Mouse (Mus musculus) neural tube, embryonic 12.5 days (tissue): ENCODE measurements around the gene Gm4881. TPM values are rescaled to one million over a fixed set of nuclear protein-coding genes. Genes with fewer than 3 reads are reported as not detected.

Source experiments
- ATAC-seq: fragments of 200-750 bp; cut with Nextera tagmentation; 2 replicates; pipeline ENCODE4 v1.8.0; 2017; ENCODE audit warnings: low read depth, mild to moderate bottlenecking, moderate TSS enrichment, moderate library complexity; ENCODE audit not compliant: low FRiP score
- H3K27ac ChIP-seq: fragments of 300-500 bp; sonication (generic); 2 replicates; pipeline ENCODE4 v1.5.1; 2016
- H3K27me3 ChIP-seq: fragments of 300-500 bp; sonication (generic); replicated peaks from 2 replicates; pipeline ENCODE4 v1.6.1; 2016; ENCODE audit warnings: mild to moderate bottlenecking
- H3K36me3 ChIP-seq: fragments of 300-500 bp; sonication (generic); 2 replicates; pipeline ENCODE4 v1.6.1; 2016; ENCODE audit warnings: mild to moderate bottlenecking
- H3K4me1 ChIP-seq: fragments of 300-500 bp; sonication (generic); 2 replicates; pipeline ENCODE4 v1.6.1; 2016
- H3K4me2 ChIP-seq: fragments of 300-500 bp; sonication (generic); replicated peaks from 2 replicates; pipeline ENCODE4 v1.6.1; 2016; ENCODE audit warnings: mild to moderate bottlenecking
- H3K4me3 ChIP-seq: fragments of 300-500 bp; sonication (generic); 2 replicates; pipeline ENCODE4 v1.5.1; 2016
- H3K9ac ChIP-seq: fragments of 300-500 bp; sonication (generic); 2 replicates; pipeline ENCODE4 v1.6.1; 2016; ENCODE audit warnings: mild to moderate bottlenecking
- H3K9me3 ChIP-seq: fragments of 300-500 bp; sonication (generic); 2 replicates; pipeline ENCODE4 v1.6.1; 2016; ENCODE audit warnings: mild to moderate bottlenecking
- WGBS: fragments of 180-500 bp; shearing (Covaris S2); methylation state at CpG from one replicate; pipeline ENCODE4 v1.1.7; 2016; 5-methylcytosine and 5-hydroxymethylcytosine counted together
- polyA plus RNA-seq: library from polyadenylated mRNA; unstranded; fragments of >200 nt; fragmentation: Nextera tagmentation; extraction: Ambion mirVana; gene quantifications from 2 replicates; pipeline ENCODE4 v1.2.1, GENCODE M21; 2016

Gm4881 gene
- polyA plus RNA-seq, 1 experiment from 2014 or later: 0.84 TPM

DNA sequence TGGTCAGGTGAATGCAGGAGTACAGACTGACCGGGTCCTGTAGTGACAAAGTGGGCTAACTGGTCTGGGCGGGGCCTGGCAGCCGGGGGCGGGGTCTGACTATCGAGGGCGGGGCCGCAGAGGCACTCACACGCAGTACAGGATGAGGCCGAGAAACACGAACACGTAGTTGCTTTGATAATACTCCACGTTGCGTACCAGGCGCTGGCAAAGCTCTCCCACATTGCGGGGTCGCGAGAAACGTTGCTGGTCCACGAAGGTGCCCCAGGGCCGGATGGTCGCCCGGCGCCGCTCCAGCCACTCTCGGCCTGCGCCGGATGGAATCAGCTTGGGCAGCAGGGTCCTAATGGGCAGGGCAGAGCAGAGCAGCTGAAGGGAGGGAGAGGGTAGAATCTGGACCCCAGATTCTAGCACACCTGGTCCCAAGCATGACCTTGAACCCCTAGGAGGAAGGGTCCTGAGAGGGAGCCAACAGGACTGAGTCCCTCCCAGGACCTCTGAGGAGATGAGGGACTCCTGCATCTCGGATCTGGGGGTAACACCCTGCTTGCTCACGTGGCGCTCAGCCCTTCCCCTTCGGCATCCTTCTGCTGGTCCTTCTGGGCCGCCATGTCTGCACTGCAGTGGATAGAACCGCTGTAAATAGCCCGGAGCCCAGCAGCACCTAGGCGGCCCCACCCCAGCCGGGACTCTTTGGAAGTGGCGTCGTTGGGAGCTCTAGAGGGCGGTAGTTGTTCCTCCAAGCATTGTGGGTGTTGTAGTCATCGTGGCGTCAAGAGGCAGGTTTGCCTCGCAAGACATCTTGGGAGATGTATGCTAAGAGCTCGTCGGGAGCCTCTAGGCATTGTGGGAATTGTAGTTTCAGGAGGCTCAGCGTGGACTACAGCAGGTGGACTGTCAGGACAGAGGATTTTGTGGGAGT, 27.9 kb upstream of the Gm4881 start, which contains the start of gene Rabac1:
Gene Rabac1, minus strand, starts transcription at position 783 of the 922 bp plus-strand sequence.
- H3K4me2 ChIP-seq: peak within 1 kb of the TSS; percentile 81
- no peaks in the 10 kb centered on the region for H3K27me3 ChIP-seq
- ATAC-seq: peak; percentile 90
- WGBS: under 1% methylated on average over 45 of the region's 45 CpGs
- peaks cover 16% of the 10 kb centered on the region for H3K4me1 ChIP-seq
- H3K9me3 ChIP-seq: no peaks in the 10 kb centered on the region
- peak within 1 kb of the TSS; percentile 65 for H3K4me3 ChIP-seq
- peaks cover 5% of the 10 kb centered on the region; the same call in 1 of the 2 replicates for H3K36me3 ChIP-seq
- H3K27ac ChIP-seq: no peak within 1 kb of the TSS; the same call in 1 of the 2 replicates
- H3K9ac ChIP-seq: peak within 1 kb of the TSS; percentile 72

GRCm38 (mm10) chr7:24971261-24971971, 27.1 kb upstream of the Gm4881 start:
- Histone ChIP-seq H3K36me3 (peaks cover 5% of the 10 kb centered on the region; the same call in 1 of the 2 replicates), H3K27ac (no peak overlapping the region), H3K9me3 (no peaks in the 10 kb centered on the region), H3K27me3 (no peaks in the 10 kb centered on the region), H3K9ac (peak overlapping the region; percentile 72), H3K4me3 (peak overlapping the region; percentile 65), H3K4me1 (peaks cover 16% of the 10 kb centered on the region), H3K4me2 (peak overlapping the region; percentile 81)
- 10% methylated on average over 19 of the region's 19 CpGs for WGBS
- ATAC-seq: no peak

GRCm38 (mm10) chr7:24970341-24970740, 26.0 kb upstream of the Gm4881 start:
- Histone ChIP-seq H3K4me2 (no peak overlapping the region), H3K36me3 (peaks cover 5% of the 10 kb centered on the region; the same call in 1 of the 2 replicates), H3K4me3 (no peak overlapping the region), H3K27me3 (no peaks in the 10 kb centered on the region), H3K27ac (no peak overlapping the region), H3K9ac (no peak overlapping the region), H3K9me3 (no peaks in the 10 kb centered on the region), H3K4me1 (peaks cover 16% of the 10 kb centered on the region)
- WGBS: 92% methylated on average over 3 of the region's 3 CpGs
- ATAC-seq: no peak

GRCm38 (mm10) chr7:24969805-24970204, 25.5 kb upstream of the Gm4881 start:
- no peaks in the 10 kb centered on the region for H3K9me3 ChIP-seq
- H3K27me3 ChIP-seq: no peaks in the 10 kb centered on the region
- no peak overlapping the region for H3K9ac ChIP-seq
- H3K4me3 ChIP-seq: no peak overlapping the region
- H3K27ac ChIP-seq: no peak overlapping the region
- H3K4me1 ChIP-seq: peaks cover 16% of the 10 kb centered on the region
- H3K4me2 ChIP-seq: no peak overlapping the region
- peaks cover 5% of the 10 kb centered on the region; the same call in 1 of the 2 replicates for H3K36me3 ChIP-seq
- WGBS: 76% methylated on average over 12 of the region's 12 CpGs
- ATAC-seq: no peak

DNA sequence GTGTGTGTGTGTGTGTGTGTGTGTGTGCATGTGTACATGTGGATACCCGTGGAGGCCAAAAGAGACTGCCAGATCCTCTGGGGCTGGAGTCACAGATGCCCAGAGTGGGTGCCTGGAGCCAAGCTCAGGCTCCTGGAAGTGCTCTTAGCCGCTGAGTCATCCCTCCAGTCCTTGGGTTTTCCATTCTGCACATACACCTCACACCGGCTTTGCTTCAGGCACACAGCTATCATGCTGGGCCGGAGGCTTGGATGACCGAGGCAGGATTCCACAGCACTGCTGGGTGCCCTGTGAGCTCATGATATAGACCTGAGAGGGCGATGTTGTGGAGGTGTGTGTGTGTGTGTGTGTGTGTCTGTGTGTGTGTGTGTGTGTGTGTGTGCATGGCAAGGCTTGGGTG, 24.2 kb upstream of the Gm4881 start:
- 69% methylated on average over 6 of the region's 6 CpGs for WGBS

DNA sequence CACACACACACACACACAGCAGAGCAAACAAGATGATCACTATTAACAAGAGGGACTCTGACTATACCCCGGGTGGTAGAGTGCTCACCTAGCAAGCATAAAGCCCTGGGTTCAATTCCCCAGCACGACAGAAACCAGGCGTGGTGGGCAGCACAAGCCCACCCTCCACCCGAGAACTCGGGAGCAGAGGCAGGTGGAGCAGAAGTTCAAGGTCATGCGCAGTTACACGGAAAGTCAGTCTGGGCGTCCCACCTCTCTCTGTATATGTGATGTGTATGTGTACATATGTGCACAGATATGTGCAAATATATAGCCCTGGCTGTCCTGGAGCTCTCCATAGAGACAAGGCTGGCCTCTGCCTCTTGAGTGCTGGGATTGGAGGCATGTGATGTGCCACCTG, 23.7 kb upstream of the Gm4881 start:
- Histone ChIP-seq H3K27ac (no peak overlapping the region), H3K36me3 (peaks cover 5% of the 10 kb centered on the region; the same call in 1 of the 2 replicates), H3K27me3 (no peaks in the 10 kb centered on the region), H3K9ac (no peak overlapping the region), H3K4me2 (no peak overlapping the region), H3K4me1 (peaks cover 16% of the 10 kb centered on the region), H3K9me3 (no peaks in the 10 kb centered on the region), H3K4me3 (no peak overlapping the region)
- 86% methylated on average over 8 of the region's 8 CpGs for WGBS
- no peak for ATAC-seq

More for the DNA sequence above, 24.2 kb upstream of the Gm4881 start:
- no peak overlapping the region for H3K4me3 ChIP-seq
- H3K27me3 ChIP-seq: no peaks in the 10 kb centered on the region
- H3K9me3 ChIP-seq: no peaks in the 10 kb centered on the region
- no peak for ATAC-seq
- no peak overlapping the region for H3K9ac ChIP-seq
- no peak overlapping the region for H3K4me2 ChIP-seq
- no peak overlapping the region for H3K27ac ChIP-seq
- H3K36me3 ChIP-seq: peaks cover 5% of the 10 kb centered on the region; the same call in 1 of the 2 replicates
- H3K4me1 ChIP-seq: peaks cover 16% of the 10 kb centered on the region

GRCm38 (mm10) chr7:24964897-24965535, 20.7 kb upstream of the Gm4881 start:
- no peaks in the 10 kb centered on the region for H3K27me3 ChIP-seq
- H3K9me3 ChIP-seq: no peaks in the 10 kb centered on the region
- WGBS: 18% methylated on average over 5 of the region's 5 CpGs
- H3K4me3 ChIP-seq: no peak overlapping the region
- H3K4me2 ChIP-seq: no peak overlapping the region
- no peak overlapping the region for H3K27ac ChIP-seq
- no peaks in the 10 kb centered on the region for H3K4me1 ChIP-seq
- 0 out of 2 replicates have a peak, but pooled peaks have one; percentile 52 for ATAC-seq
- no peak overlapping the region for H3K9ac ChIP-seq
- H3K36me3 ChIP-seq: peaks cover 5% of the 10 kb centered on the region; the same call in 1 of the 2 replicates

GRCm38 (mm10) chr7:24964288-24964687, 20.0 kb upstream of the Gm4881 start:
- Histone ChIP-seq H3K9me3 (no peaks in the 10 kb centered on the region), H3K4me2 (no peak overlapping the region)
- ATAC-seq: no peak

DNA sequence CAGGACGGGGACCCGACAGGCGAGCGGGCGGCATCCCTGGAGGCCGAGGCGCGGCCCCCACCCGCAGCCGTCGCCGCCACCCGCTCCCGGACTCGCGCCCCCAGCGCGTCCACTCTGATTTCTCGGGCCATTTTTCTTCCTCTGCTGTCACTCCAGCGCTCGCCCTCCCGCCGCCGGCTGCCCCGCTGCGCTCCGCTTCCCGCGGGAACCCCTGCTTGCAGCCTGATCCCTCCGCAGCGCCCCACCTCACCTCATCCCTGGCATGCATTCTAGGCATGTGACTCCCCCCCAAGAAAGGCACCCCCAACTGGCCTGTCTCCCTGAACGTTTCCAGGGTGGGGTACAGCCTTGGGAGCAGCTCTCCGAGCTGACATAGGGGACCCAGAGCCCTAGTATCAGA, 10.9 kb upstream of the Gm4881 start:
- under 1% methylated on average over 31 of the region's 33 CpGs for whole genome bisulfite sequencing
- H3K4me3 ChIP-seq: peak overlapping the region; percentile 36
- H3K27me3 ChIP-seq: peaks cover 67% of the 10 kb centered on the region
- H3K9me3 ChIP-seq: no peaks in the 10 kb centered on the region
- no peak overlapping the region for H3K27ac ChIP-seq
- peak overlapping the region; percentile 54 for H3K9ac ChIP-seq
- H3K4me2 ChIP-seq: peak overlapping the region; percentile 59
- H3K36me3 ChIP-seq: no peaks in the 10 kb centered on the region
- H3K4me1 ChIP-seq: peaks cover 44% of the 10 kb centered on the region
- ATAC-seq: no peak

More at GRCm38 (mm10) chr7:24964288-24964687, 20.0 kb upstream of the Gm4881 start:
- no peaks in the 10 kb centered on the region for H3K36me3 ChIP-seq
- 77% methylated on average over 2 of the region's 2 CpGs for WGBS
- H3K4me3 ChIP-seq: no peak overlapping the region
- no peaks in the 10 kb centered on the region for H3K27me3 ChIP-seq
- H3K4me1 ChIP-seq: no peaks in the 10 kb centered on the region
- no peak overlapping the region for H3K9ac ChIP-seq
- no peak overlapping the region for H3K27ac ChIP-seq

DNA sequence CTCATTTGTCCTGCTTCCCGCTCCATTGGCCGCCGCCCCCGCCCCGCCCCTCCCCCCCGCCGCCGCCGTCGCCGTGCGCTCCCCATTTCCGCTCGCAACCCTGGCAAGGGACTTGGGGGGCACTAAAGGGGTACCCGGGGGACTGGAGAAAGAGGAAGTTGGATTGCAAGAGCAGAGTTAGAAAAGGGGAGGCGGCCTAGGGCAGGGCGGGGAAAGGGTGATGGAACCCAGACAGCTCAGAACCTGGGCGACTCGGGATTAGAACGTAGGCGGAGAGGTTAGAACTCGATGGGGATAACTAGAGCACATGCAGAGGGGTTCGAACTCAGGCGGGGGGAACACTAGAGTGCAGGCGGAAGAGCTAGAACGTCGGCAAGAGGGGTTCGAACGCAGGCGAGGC, 10.2 kb upstream of the Gm4881 start:
- Histone ChIP-seq H3K9ac (peak overlapping the region; percentile 30; the same call in 1 of the 2 replicates), H3K4me3 (peak overlapping the region; percentile 36), H3K4me1 (peaks cover 52% of the 10 kb centered on the region), H3K27me3 (peaks cover 75% of the 10 kb centered on the region), H3K36me3 (no peaks in the 10 kb centered on the region), H3K27ac (no peak overlapping the region), H3K4me2 (peak overlapping the region; percentile 59), H3K9me3 (no peaks in the 10 kb centered on the region)
- peak; percentile 27 for ATAC-seq
- 3% methylated on average over 30 of the region's 30 CpGs for WGBS

DNA sequence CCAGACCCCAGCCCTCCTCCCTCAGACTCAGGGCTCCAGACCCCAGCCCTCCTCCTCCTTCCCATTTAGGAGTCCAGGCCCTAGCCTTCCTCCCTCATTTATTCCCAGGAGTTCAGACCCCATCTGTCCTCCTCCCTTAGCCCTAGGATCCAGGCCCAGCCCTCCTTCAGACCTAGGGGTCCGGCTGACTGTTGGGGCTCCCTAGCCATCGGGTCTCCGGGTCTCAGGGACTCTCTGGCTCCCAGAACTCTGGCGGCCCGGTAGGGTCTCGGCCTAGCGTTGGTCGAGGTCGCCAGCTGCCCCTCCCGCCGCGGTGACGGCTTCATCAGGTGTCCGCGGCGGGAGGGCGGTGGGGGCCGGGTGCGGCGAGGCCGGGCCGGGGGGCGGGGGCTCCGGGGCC, 9.7 kb upstream of the Gm4881 start:
- Histone ChIP-seq H3K27ac (no peak overlapping the region), H3K9me3 (no peaks in the 10 kb centered on the region)
- peak; percentile 13; the same call in 1 of the 2 replicates for ATAC-seq

More for the DNA sequence above, 9.7 kb upstream of the Gm4881 start:
- H3K4me1 ChIP-seq: peaks cover 56% of the 10 kb centered on the region
- no peaks in the 10 kb centered on the region for H3K36me3 ChIP-seq
- WGBS: 2% methylated on average over 24 of the region's 24 CpGs
- H3K9ac ChIP-seq: peak overlapping the region; percentile 30; the same call in 1 of the 2 replicates
- H3K4me2 ChIP-seq: peak overlapping the region; percentile 59
- peak overlapping the region; percentile 36 for H3K4me3 ChIP-seq
- peaks cover 80% of the 10 kb centered on the region for H3K27me3 ChIP-seq
